Mouse (Mus musculus): ENCODE data around the gene Ttc28.

Gene Ttc28

GRCm38 (mm10) chr5:110888596-110888995 lies 9.0 kb downstream of the Ttc28 start:
- in situ Hi-C loops (cut with MboI), result no loop called here

GRCm38 (mm10) chr5:110889945-110890344 lies 10.3 kb downstream of the Ttc28 start:
- in situ Hi-C loops (cut with MboI), result no loop called here

GRCm38 (mm10) chr5:110890561-110890960 lies 11.0 kb downstream of the Ttc28 start:
- in situ Hi-C loops (cut with MboI), result no loop called here

GRCm38 (mm10) chr5:110897114-110897788 lies 17.6 kb downstream of the Ttc28 start:
- in situ Hi-C loops (cut with MboI), result no loop called here

GRCm38 (mm10) chr5:110898169-110898568 lies 18.6 kb downstream of the Ttc28 start:
- in situ Hi-C loops (cut with MboI), result no loop called here

- in situ Hi-C loops (cut with MboI), result no loop called here
These were observed 19.2 kb downstream of the Ttc28 start for GRCm38 (mm10) chr5:110898785-110899184.

GRCm38 (mm10) chr5:110900331-110900730 lies 20.7 kb downstream of the Ttc28 start:
- in situ Hi-C loops (cut with MboI), result no loop called here

- in situ Hi-C loops (cut with MboI), result no loop called here
These were observed 27.1 kb downstream of the Ttc28 start for GRCm38 (mm10) chr5:110906708-110907107.

- in situ Hi-C loops (cut with MboI), result no loop called here
These were observed 29.3 kb downstream of the Ttc28 start for GRCm38 (mm10) chr5:110908879-110909278.

GRCm38 (mm10) chr5:110909955-110910589 lies 30.5 kb downstream of the Ttc28 start:
- in situ Hi-C loops (cut with MboI), result no loop called here

GRCm38 (mm10) chr5:110914859-110915258 lies 35.3 kb downstream of the Ttc28 start:
- in situ Hi-C loops (cut with MboI), result no loop called here

- in situ Hi-C loops (cut with MboI), result no loop called here
These were observed 36.6 kb downstream of the Ttc28 start for GRCm38 (mm10) chr5:110916241-110916640.

GRCm38 (mm10) chr5:110919541-110919940 lies 39.9 kb downstream of the Ttc28 start:
- in situ Hi-C loops (cut with MboI), result no loop called here

GRCm38 (mm10) chr5:110923336-110923735 lies 43.7 kb downstream of the Ttc28 start:
- in situ Hi-C loops (cut with MboI), result no loop called here

GRCm38 (mm10) chr5:110924636-110925035 lies 45.0 kb downstream of the Ttc28 start:
- in situ Hi-C loops (cut with MboI), result no loop called here

- in situ Hi-C loops (cut with MboI), result no loop called here
These were observed 46.2 kb downstream of the Ttc28 start for GRCm38 (mm10) chr5:110925804-110926203.

GRCm38 (mm10) chr5:110928289-110928688 lies 48.7 kb downstream of the Ttc28 start:
- in situ Hi-C loops (cut with MboI), result no loop called here

GRCm38 (mm10) chr5:110929306-110929705 lies 49.7 kb downstream of the Ttc28 start:
- in situ Hi-C loops (cut with MboI), result no loop called here

GRCm38 (mm10) chr5:110936606-110937005 lies 57.0 kb downstream of the Ttc28 start:
- in situ Hi-C loops (cut with MboI), result no loop called here

- in situ Hi-C loops (cut with MboI), result no loop called here
These were observed 64.7 kb downstream of the Ttc28 start for GRCm38 (mm10) chr5:110944326-110944725.

GRCm38 (mm10) chr5:110948476-110949399 lies 69.1 kb downstream of the Ttc28 start:
- in situ Hi-C loops (cut with MboI), result no loop called here

- in situ Hi-C loops (cut with MboI), result no loop called here
These were observed 70.2 kb downstream of the Ttc28 start for GRCm38 (mm10) chr5:110949791-110950190.

GRCm38 (mm10) chr5:110958196-110958595 lies 78.6 kb downstream of the Ttc28 start:
- in situ Hi-C loops (cut with MboI), result no loop called here

Measured in mature B cell (primary cell).